Mouse (Mus musculus): ENCODE results near the gene Olfr876. TPM values are rescaled to one million over a fixed set of nuclear protein-coding genes. Genes with fewer than 3 reads are reported as not detected.
"Not testable (repeated sequence)": the region's sequence is repeated elsewhere in the genome, so short reads cannot be mapped to it uniquely, and the experiment has no call there.

Olfr876 gene
- not detected for total RNA-seq (2021)

- intact Hi-C loops (cut with DNase I): no loop called here
Measured at GRCm38 (mm10) chr9:37802731-37803130, at the start of gene Olfr876. Gene Olfr876, plus strand, starts transcription at chr9:37803031.

GRCm38 (mm10) chr9:37761728-37762127, 41.1 kb upstream of the Olfr876 start:
- intact Hi-C loops (cut with DNase I): loop anchor here (10.0 kb wide), 1 partner anchor 173 kb away; no protein-coding TSS in a partner anchor
- DNase-seq: no peak

More at GRCm38 (mm10) chr9:37802731-37803130, at the start of gene Olfr876:
- no peak for DNase-seq

DNA sequence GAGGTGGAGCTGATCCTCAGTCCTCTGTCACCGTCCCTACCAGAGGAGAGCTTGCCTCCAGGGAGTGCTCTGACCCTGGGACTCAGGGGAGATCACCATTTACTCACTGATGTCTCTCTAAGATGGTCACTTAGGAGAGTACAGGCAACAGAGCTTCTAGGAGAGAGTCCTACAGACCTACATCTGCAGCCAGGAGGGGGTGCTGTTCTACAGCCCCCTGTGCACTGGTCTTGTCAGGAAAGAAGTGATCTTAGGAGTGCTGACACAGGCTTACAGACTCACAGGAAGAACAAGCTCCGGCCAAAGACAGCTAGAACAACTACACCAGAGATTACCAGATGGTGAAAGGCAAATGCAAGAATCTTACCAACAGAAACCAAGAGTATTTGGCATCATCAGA, 40.3 kb upstream of the Olfr876 start:
- no peak for DNase-seq
- intact Hi-C loops (cut with DNase I): loop anchor here (10.0 kb wide), 1 partner anchor 172 kb away; no protein-coding TSS in a partner anchor

GRCm38 (mm10) chr9:37770661-37771060, 32.2 kb upstream of the Olfr876 start:
- DNase-seq: no peak
- intact Hi-C loops (cut with DNase I): no loop called here

- DNase-seq: no peak
- intact Hi-C loops (cut with DNase I): no loop called here
Measured at GRCm38 (mm10) chr9:37771759-37772158, 31.1 kb upstream of the Olfr876 start, which contains the start of gene Olfr875. Gene Olfr875, plus strand, starts transcription at chr9:37771857.

DNA sequence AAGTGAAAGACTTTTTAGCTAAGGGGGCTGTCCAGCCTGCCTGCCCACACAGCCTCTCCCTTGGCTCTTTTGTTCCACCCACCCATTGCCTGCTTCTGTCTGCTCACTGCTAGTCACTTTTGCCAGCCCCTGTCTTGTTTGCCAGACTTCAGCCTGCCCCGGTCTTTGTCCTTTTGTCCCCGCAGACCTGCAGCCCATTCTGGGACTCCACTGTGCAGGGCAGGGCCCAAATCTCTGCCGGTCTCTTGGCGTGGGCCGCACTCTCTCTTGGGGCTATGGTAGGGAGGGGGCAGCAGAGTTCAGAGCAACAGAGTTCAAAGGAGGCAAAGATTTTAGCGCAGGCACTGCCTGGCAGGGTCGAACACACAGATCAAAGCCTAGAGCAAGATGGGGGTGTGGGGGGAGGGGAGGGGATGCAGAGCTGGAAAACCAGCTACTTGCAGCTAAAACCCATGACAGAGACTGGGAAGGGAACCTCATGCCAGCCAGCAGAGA, 20.0 kb upstream of the Olfr876 start:
- DNase-seq: peak; percentile 3 to 4
- intact Hi-C loops (cut with DNase I): no loop called here

DNA sequence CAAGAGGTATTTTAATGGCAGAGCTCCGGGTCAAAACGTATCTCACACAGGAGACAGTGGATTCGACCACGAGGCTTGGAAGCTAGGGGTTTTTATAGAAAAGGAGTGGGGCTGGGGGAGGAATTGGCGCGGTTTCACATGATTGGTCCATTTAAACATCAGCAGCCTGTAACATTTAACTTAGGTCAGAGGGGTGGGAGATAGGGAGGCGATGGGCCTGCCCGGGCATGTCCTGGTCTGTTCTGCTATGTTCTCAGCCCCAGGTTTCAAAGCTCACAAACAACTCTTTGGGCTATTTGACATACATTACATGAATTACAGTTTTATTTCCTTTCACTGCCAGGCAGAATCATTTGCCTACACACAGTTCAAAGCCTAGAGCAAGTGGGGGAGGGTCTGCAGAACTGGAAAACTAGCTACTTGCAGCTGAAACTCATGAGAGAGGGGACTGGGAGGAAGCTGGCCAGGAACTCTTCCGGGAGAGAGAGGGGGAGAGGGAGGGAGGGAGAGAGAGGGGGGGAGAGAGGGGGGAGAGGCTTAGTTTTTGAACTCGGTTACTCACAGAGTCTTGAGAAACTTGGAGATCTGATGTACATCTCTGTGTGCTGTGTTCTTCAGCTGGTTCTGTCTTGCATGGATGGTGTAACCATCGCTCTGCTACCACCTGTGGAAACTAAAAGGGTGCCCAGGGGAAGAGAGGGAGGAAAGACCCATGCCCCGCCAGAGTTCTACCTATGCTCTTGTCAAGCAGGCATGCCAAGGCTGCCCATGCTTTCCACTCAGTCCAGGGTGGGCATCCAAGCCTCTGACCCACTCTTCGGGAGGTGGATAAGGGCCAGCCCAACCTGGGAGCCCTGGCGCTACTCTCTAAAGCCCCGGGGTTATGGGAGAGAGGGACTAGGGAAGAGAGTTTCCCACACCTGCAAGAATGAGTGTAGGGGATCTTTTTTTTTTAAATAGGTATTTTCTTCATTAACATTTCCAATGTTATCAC, 19.1 kb upstream of the Olfr876 start:
- DNase-seq; intact Hi-C loops (cut with DNase I): not testable (repeated sequence)

DNA sequence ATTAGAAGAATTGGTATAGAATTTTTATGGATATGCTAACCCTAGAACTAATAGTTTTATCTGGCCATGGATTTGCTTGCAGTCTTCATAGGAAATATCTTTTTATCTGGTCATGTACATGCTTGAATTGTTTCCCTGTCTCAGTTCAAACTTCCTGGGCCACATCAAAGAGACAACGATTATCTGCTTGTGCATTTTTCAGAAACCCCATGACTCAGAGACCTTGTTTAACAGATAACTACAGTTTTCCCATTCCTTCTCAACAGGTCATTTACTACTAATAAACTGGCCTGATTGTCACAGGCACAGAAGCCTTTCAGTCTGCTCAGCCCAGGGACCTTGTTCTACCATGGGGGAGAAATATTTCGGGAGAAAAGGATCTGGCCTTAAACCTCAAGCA, 16.4 kb upstream of the Olfr876 start:
- intact Hi-C loops (cut with DNase I): no loop called here
- no peak for DNase-seq

DNA sequence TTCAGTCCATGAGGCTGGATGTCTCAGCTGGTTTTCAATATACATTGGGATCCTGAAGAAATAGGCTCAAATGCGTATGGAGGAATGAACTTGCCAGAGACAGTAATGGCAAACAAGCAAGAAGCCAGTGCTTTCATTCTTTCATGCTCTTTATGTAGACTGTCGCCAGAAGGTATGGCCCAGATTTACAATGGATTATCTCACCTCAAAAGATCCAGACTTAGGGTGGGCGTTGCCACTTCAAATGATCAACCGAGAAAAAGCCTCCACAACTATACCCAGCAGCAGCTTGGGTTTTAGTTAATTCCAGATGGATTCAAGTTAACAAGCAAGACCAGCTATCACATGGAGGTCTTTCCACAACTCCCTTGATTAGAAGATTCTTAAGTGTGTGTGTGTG, 776 bp upstream of the Olfr876 start:
- DNase-seq: no peak
- intact Hi-C loops (cut with DNase I): no loop called here

GRCm38 (mm10) chr9:37807235-37807634, 4.4 kb downstream of the Olfr876 start:
- DNase-seq: no peak
- intact Hi-C loops (cut with DNase I): no loop called here

DNA sequence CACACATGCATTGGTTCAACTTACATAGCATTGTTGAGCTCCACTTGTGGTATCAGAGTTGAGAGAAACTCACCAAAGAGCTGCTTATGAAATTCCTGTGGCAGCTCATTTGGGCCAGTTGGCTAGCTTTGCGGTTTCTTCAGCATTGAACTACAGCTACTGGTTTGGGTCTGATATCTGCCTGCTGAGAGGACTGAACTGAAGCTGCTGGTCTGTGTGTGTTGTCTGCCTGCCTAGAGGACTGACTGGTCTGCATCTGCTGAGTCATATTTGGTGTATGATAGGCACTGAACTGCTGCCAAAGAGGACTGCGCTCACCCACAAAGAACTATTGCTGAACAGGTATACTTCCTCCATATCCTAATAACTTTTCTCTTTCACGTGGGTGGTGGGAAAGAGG, 5.6 kb downstream of the Olfr876 start:
- intact Hi-C loops (cut with DNase I): no loop called here
- no peak for DNase-seq

GRCm38 (mm10) chr9:37808976-37809375, 6.1 kb downstream of the Olfr876 start:
- DNase-seq: no peak

DNA sequence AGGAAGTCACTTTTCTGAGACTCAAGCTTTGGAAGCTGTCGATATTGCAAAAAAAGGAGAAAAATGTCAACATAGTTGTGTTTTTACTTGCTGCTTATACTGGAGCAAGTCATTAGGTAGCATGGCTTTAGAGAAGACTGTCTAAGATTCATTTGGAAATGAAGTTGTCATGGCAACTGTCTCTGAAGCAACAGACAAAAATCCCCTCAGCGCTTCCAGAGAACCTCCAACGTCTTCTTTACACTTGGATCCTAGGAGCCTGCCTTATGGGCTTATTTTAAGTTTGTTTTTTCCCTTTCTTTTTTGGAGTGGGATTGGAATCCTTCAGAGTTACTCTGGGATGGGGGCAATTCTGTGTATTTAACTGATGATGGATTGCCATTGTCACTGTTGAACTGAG, 11.9 kb downstream of the Olfr876 start:
- intact Hi-C loops (cut with DNase I): no loop called here
- no peak for DNase-seq

More at GRCm38 (mm10) chr9:37808976-37809375, 6.1 kb downstream of the Olfr876 start:
- intact Hi-C loops (cut with DNase I): no loop called here

DNA sequence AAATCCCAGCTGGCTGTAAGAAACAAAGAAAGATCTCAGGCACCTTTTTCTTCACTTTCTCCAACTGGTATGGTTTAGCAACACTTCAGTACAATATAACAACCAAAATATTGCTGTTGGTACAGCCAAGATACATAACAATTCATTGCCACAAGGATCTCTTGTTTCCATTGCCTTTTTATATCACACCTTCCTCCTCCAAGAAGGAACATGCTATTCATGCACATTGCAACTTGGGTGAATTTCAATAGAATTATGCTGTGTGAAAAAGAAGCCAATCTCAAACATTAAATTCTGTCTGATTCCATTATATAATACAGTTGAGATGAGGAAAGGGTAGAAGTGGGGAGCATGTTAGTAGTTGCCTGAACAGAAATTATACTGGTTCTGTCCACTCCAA, 27.1 kb downstream of the Olfr876 start:
- intact Hi-C loops (cut with DNase I): no loop called here
- no peak for DNase-seq

GRCm38 (mm10) chr9:37833341-37833740, 30.5 kb downstream of the Olfr876 start:
- intact Hi-C loops (cut with DNase I): no loop called here
- DNase-seq: no peak

- DNase-seq: no peak
- intact Hi-C loops (cut with DNase I): no loop called here
Measured at GRCm38 (mm10) chr9:37849267-37849666, 46.4 kb downstream of the Olfr876 start.

DNA sequence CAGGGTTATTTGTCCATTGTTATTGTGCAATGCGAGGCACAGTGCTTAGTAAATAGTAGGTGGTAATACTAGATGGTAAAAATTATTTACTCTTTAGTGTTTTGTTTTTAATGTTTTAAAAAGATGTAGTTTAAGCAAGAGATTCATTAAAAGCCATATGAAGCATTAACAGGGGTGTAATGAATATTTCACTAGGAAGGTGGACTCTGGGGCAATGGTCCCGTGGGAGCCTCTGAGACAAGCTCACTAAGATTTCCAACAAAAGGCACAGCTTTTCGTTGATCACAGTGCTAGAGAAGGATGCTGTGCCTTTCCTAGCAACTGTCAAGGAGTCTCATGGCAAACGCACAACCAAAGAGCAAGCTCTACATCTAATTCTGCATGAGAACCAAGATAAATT, 51.1 kb downstream of the Olfr876 start, which contains the start of gene Olfr877:
Gene Olfr877, plus strand, starts transcription at position 301 of the 400 bp plus-strand sequence.
- intact Hi-C loops (cut with DNase I): no loop called here
- no peak for DNase-seq

Other genes starting within 250 kb of the Olfr876 start
- 1 to 10 TPM; 9.6 to 9.7 TPM for gene Siae, start 247.3 kb upstream of the Olfr876 start, total RNA-seq (2021)
- 1 to 10 TPM; 2.6 to 2.7 TPM for gene Spa17, start 189.3 kb upstream of the Olfr876 start, total RNA-seq (2021)
- gene Tbrg1, start 145.7 kb upstream of the Olfr876 start, total RNA-seq (2021): 10 to 100 TPM; 35.2 to 37.8 TPM
- gene Panx3, start 133.8 kb upstream of the Olfr876 start, total RNA-seq (2021): not detected
- gene Olfr160, start 86.8 kb upstream of the Olfr876 start, total RNA-seq (2021): not detected
- not detected for gene Olfr874, start 57.9 kb upstream of the Olfr876 start, total RNA-seq (2021)
- not detected for gene Olfr875, start 31.2 kb upstream of the Olfr876 start, total RNA-seq (2021)
- gene Olfr877, start 51.2 kb downstream of the Olfr876 start, total RNA-seq (2021): not detected
- gene Olfr145, start 93.7 kb downstream of the Olfr876 start, total RNA-seq (2021): not detected
- gene Olfr878, start 114.8 kb downstream of the Olfr876 start, total RNA-seq (2021): not detected
- gene Olfr881, start 188.8 kb downstream of the Olfr876 start, total RNA-seq (2021): not detected
- not detected for gene Olfr883, start 222.8 kb downstream of the Olfr876 start, total RNA-seq (2021)
- gene Olfr884, start 243.5 kb downstream of the Olfr876 start, total RNA-seq (2021): not detected